Mouse (Mus musculus): ENCODE results near the gene Ube2dnl1. TPM values are rescaled to one million over a fixed set of nuclear protein-coding genes. Genes with fewer than 3 reads are reported as not detected.

Gene Ube2dnl1
- polyA plus RNA-seq (2015; fragmentation: Nextera tagmentation; extraction: Ambion mirVana), result not detected in 2 replicates

DNA sequence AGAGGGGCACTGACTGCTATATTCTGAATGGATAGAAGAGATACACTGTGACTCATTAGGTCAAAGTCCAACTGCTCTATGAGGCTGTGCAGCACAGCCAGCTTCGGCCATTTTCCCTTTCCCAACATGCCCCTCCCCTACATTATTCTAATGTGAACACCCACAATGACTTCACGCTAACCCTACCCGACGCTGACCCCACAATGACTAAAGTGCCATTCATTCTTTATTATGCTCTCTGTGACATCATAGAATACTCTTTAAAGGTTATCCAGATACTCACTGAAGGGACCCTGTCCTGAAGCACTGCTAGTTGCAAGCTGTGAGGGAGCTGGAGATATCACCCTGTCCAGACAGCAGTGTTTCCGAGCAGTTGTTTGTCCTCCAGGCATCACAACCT, at the start of gene Ube2dnl1:
Ube2dnl1 (plus strand) TSS at position 301 of the 400 bp plus-strand sequence.
- no peak for DNase-seq (ENCODE audit: low spot score)

DNA sequence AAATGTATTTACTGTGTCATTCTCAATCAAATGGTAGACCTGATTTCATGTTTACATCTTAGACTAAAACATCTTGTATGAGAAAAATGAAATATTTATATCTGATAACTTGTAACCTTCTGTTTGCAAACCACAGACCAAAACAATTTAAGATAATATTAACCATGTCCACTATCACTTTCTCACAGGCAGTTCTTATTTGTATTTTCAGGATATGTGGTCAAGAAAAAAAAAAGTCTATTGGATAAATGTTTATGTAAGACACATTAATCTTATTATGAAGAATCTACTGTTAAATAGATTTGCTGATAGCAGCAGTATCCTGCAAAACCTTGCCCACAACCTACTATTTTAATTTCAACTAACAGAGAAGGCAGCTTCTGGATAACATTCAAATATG, 9.3 kb upstream of the Ube2dnl1 start:
- DNase-seq (ENCODE audit: low spot score), result no peak

DNA sequence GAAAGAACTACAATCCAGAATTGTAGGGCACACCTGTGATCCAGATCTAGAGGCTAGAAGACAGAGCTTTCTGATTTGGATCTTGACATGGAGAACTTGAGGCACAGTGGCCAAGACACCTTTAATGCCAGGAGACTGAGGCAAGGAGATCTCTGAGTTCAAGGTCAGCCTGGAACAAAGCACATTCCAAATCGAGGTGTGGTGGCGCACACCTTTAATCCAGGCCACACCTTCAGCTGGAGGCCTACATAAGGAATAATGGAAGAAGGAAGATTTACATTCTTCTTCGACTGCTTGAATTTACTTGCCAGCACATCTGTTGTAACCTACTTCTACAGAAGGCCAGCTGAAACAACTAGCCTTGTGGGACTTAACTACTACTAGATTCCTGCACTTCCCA, 7.3 kb upstream of the Ube2dnl1 start:
- DNase-seq (ENCODE audit: low spot score), result no peak

DNA sequence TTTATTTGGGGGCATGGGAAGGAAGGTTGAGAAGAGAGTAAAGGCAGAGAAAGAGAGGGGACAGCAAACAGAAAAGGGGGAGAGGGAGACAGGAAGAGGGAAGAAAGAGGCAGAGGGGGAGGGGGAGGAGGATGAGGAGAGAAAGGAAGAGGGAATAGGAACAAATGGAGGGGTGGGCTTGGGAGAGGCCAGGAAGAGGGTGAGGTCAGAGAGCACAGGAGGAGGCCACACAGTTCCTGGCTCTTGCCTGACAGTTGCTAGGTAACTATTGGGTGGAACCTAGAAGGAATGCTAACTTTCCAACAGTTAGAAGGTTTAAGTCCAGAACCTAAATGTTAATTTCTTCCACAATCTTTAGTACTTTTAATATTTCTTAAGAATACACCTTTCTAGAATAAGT, 1.4 kb upstream of the Ube2dnl1 start:
- DNase-seq (ENCODE audit: low spot score), result no peak

DNA sequence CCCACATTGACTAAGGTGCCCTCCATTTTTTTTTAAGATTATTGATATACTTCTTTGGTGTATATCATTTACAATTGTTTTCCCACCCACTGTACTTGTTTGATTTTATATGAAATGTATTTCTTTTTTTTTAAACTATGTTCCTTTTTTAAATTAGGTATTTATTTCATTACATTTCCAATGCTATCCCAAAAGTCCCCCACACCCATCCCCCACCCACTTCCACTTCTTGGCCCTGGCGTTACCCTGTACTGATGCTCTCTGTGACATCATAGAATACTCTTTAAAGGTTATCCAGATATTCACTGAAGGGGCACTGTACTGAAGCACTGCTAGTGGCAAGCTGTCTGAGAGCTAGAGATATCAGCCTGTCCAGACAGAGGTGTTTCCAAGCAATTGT, 2.5 kb downstream of the Ube2dnl1 start, which contains the start of gene Ube2dnl2:
Ube2dnl2 (plus strand) TSS at position 301 of the 400 bp plus-strand sequence.
- DNase-seq (ENCODE audit: low spot score), result no peak

DNA sequence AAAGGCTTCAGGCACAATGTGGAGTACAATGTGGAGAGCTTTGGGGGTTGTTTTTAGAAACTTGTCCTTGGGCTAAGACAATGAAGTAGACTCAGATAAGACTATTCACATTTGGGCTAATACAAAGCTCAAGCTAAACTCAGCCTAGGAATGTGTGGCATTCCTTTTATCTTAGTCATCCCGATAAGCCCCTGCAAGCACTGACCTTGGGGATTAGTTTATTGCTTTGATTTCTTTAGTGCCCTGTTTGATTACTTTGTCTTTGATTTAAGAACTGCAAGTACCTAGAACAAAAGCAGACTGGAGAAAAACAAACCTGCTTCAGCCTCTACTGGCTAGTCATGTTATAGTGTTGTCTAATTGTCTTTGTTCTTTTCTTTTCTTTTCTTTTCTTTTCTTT, 50.3 kb downstream of the Ube2dnl1 start:
- DNase-seq (ENCODE audit: low spot score), result no peak

Other genes with a start within 250 kb of the Ube2dnl1 start
- not detected in 2 replicates for gene Ube2dnl2, start 2.6 kb downstream of the Ube2dnl1 start, polyA plus RNA-seq (2015; fragmentation: Nextera tagmentation; extraction: Ambion mirVana)

Data from thymus, postnatal 0 days (tissue).